Mouse (Mus musculus): ENCODE data around the gene Sfmbt1.

Gene Sfmbt1

GRCm38 (mm10) chr14:30714799-30715617 lies at the start of gene Sfmbt1:
TSS of gene Sfmbt1 (plus strand) at chr14:30714849.
- no peak for DNase-seq

GRCm38 (mm10) chr14:30666061-30666460 lies 48.6 kb upstream of the Sfmbt1 start:
- DNase-seq = peak; percentile 96

GRCm38 (mm10) chr14:30666604-30667003 lies 48.0 kb upstream of the Sfmbt1 start:
- no peak for DNase-seq

- DNase-seq = no peak
Measured at GRCm38 (mm10) chr14:30670161-30670560, 44.5 kb upstream of the Sfmbt1 start.

- DNase-seq = no peak
Measured at GRCm38 (mm10) chr14:30671095-30671985, 43.3 kb upstream of the Sfmbt1 start.

- DNase-seq = peak; percentile 97
Measured at GRCm38 (mm10) chr14:30671986-30672312, 42.7 kb upstream of the Sfmbt1 start.

GRCm38 (mm10) chr14:30674947-30675346 lies 39.7 kb upstream of the Sfmbt1 start:
- no peak for DNase-seq

- no peak for DNase-seq
Measured at GRCm38 (mm10) chr14:30682131-30682530, 32.5 kb upstream of the Sfmbt1 start.

- no peak for DNase-seq
Measured at GRCm38 (mm10) chr14:30690685-30691084, 24.0 kb upstream of the Sfmbt1 start.

GRCm38 (mm10) chr14:30692439-30692838 lies 22.2 kb upstream of the Sfmbt1 start:
- DNase-seq = no peak

GRCm38 (mm10) chr14:30694786-30695185 lies 19.9 kb upstream of the Sfmbt1 start:
- DNase-seq = peak; percentile 94

- peak; percentile 97 for DNase-seq
Measured at GRCm38 (mm10) chr14:30695609-30696008, 19.0 kb upstream of the Sfmbt1 start.

GRCm38 (mm10) chr14:30697407-30698052 lies 17.1 kb upstream of the Sfmbt1 start:
- DNase-seq = no peak

- DNase-seq = no peak
Measured at GRCm38 (mm10) chr14:30699656-30700055, 15.0 kb upstream of the Sfmbt1 start.

GRCm38 (mm10) chr14:30702512-30702911 lies 12.1 kb upstream of the Sfmbt1 start:
- DNase-seq = no peak

- DNase-seq = peak; percentile 37
Measured at GRCm38 (mm10) chr14:30703079-30703478, 11.6 kb upstream of the Sfmbt1 start.

- DNase-seq = peak; percentile 44
Measured at GRCm38 (mm10) chr14:30704098-30704855, 10.4 kb upstream of the Sfmbt1 start.

GRCm38 (mm10) chr14:30711892-30712291 lies 2.8 kb upstream of the Sfmbt1 start:
- DNase-seq = peak; percentile 60

- DNase-seq = peak; percentile 9
Measured at GRCm38 (mm10) chr14:30713769-30714168, 880 bp upstream of the Sfmbt1 start.

- DNase-seq = peak; percentile 99
Measured at GRCm38 (mm10) chr14:30715618-30716050, 985 bp downstream of the Sfmbt1 start.

GRCm38 (mm10) chr14:30716051-30716952 lies 1.7 kb downstream of the Sfmbt1 start:
- peak; percentile 93 for DNase-seq

- peak; percentile 87 for DNase-seq
Measured at GRCm38 (mm10) chr14:30716953-30717285, 2.3 kb downstream of the Sfmbt1 start.

Data from heart, adult 11 months (tissue).